Mouse (Mus musculus): ENCODE measurements around the gene Slc39a13. TPM values are rescaled to one million over a fixed set of nuclear protein-coding genes. Genes with fewer than 3 reads are reported as not detected.

The Slc39a13 gene
- polyA plus RNA-seq, 1 experiment from 2014 or later = 44.6 TPM

DNA sequence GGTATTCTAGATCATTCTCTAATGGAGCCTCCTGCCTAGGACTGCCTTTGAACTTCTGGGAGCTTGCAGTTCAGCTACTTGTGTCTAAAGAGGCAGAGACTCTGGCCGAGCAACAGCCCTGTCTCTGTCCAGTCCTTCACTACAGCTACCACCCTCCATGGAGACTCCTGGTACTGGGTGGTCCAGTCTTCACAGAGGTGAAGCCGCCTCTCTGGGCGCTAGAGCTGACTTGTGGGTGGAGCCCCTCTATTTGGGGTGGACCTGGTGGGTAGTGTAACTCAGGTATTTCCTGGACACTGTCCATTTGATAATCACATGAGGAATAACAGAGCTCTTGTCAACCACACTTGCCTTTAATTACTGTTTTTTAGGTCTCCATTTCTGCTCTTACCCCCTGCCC, 50.3 kb downstream of the Slc39a13 start:
- no peak overlapping the region for H3K4me2 ChIP-seq (replicated peaks; ENCODE audit: low read depth, low read length)
- no peak for ATAC-seq (ENCODE audit: low FRiP score, low TSS enrichment)
- H3K27me3 ChIP-seq (ENCODE audit: insufficient read depth, low read length) = no peaks in the 10 kb centered on the region
- no peak overlapping the region for H3K4me3 ChIP-seq (ENCODE audit: low read length)
- no peak overlapping the region for H3K27ac ChIP-seq (ENCODE audit: low read length)
- peaks cover 18% of the 10 kb centered on the region; the same call in 1 of the 2 replicates for H3K36me3 ChIP-seq (ENCODE audit: insufficient read depth, low read length)
- no peak overlapping the region for H3K9ac ChIP-seq (replicated peaks; ENCODE audit: low read length)
- no peaks in the 10 kb centered on the region for H3K4me1 ChIP-seq (ENCODE audit: insufficient read depth, low read length)
- 95% methylated on average over 3 of the region's 3 CpGs for WGBS
- no peaks in the 10 kb centered on the region for H3K9me3 ChIP-seq (ENCODE audit: low read length)

DNA sequence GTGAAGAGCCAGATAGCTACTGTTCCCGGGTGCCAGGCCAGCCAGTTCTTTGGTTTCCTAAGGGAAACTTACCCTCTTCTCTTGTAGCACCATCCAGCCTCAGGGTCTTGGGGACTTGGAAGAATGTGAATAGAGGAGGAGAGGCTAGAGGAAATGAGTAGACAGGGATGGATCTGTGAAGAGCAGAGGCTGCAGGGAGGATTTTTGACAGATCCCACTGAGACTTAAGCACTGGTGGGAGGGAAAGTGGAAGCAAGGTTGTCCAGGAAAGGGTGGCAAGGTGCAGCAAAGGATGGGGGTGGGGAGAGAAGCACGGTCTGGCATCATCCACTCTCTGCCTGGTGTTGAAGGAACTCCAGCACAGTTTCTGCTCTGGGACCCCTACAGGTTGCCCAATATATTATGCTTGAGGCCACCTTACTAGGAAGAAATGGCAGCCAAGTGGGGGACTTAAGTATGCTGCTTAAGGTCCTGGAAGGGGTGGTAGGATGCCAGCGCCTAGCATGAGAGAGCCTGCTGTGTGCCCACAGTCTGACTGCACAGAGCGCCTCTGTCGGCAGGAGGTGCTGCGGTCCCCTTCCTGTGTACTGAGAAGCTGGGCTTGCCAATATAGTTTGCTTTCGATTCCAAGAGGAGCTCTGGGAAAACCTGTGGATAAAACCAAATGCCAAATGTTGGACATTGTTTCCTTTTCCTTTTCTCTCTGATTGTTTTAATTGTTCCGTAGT, 52.0 kb downstream of the Slc39a13 start:
- peaks cover 35% of the 10 kb centered on the region for H3K36me3 ChIP-seq (ENCODE audit: insufficient read depth, low read length)
- no peak for ATAC-seq (ENCODE audit: low FRiP score, low TSS enrichment)
- no peaks in the 10 kb centered on the region for H3K27me3 ChIP-seq (ENCODE audit: insufficient read depth, low read length)
- H3K9ac ChIP-seq (replicated peaks; ENCODE audit: low read length) = no peak overlapping the region
- H3K9me3 ChIP-seq (ENCODE audit: low read length) = no peaks in the 10 kb centered on the region
- H3K4me2 ChIP-seq (replicated peaks; ENCODE audit: low read depth, low read length) = no peak overlapping the region
- WGBS = 88% methylated on average over 8 of the region's 8 CpGs
- no peak overlapping the region for H3K4me3 ChIP-seq (ENCODE audit: low read length)
- no peak overlapping the region for H3K27ac ChIP-seq (ENCODE audit: low read length)
- no peaks in the 10 kb centered on the region for H3K4me1 ChIP-seq (ENCODE audit: insufficient read depth, low read length)

DNA sequence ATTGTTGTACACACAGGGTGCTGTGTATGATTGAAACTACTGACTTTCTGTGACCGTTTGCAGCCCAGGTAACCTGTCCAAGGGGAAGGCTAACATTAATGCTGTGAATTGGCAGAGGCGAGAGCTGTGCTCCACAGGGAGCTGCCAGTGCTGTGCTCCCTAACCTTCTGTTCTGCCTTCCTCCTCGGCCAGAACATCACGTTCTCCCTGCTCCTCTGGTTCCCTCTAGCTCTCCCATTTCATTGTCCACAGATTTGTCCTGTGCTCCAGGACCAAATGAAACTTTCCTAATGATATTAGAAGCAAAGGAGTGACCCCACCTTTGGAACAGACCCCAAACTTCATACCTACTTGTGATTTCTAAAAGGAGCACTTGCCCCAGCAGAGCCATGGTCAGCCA, 54.8 kb downstream of the Slc39a13 start:
- H3K4me2 ChIP-seq (replicated peaks; ENCODE audit: low read depth, low read length) = no peak overlapping the region
- WGBS = 87% methylated on average over 4 of the region's 4 CpGs
- no peak for ATAC-seq (ENCODE audit: low FRiP score, low TSS enrichment)
- H3K4me3 ChIP-seq (ENCODE audit: low read length) = no peak overlapping the region
- H3K4me1 ChIP-seq (ENCODE audit: insufficient read depth, low read length) = no peaks in the 10 kb centered on the region
- H3K27me3 ChIP-seq (ENCODE audit: insufficient read depth, low read length) = no peaks in the 10 kb centered on the region
- H3K9me3 ChIP-seq (ENCODE audit: low read length) = no peaks in the 10 kb centered on the region
- no peak overlapping the region for H3K9ac ChIP-seq (replicated peaks; ENCODE audit: low read length)
- no peak overlapping the region for H3K27ac ChIP-seq (ENCODE audit: low read length)
- peaks cover 47% of the 10 kb centered on the region for H3K36me3 ChIP-seq (ENCODE audit: insufficient read depth, low read length)

DNA sequence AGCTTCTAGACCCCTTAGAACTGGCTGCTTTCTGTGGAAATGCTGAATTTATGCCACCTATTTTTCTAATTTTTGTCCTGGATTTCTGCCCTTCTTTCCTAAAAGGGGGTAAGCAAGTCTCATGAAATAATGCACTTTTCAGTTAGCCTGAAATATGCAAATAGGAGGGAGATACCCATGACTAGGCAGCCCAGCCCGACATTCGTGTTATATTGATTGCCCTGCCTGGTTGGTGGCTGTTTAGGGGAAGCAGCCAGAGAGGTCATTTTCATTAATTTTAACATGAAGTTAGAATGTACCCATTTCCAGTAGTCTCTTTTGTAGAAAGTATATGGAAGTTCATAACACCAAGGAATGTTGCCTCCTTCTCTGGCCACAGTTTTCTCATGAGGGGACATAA, 56.3 kb downstream of the Slc39a13 start:
- H3K4me1 ChIP-seq (ENCODE audit: insufficient read depth, low read length) = no peaks in the 10 kb centered on the region
- H3K9me3 ChIP-seq (ENCODE audit: low read length) = no peaks in the 10 kb centered on the region
- no peaks in the 10 kb centered on the region for H3K27me3 ChIP-seq (ENCODE audit: insufficient read depth, low read length)
- ATAC-seq (ENCODE audit: low FRiP score, low TSS enrichment) = no peak
- peaks cover 60% of the 10 kb centered on the region for H3K36me3 ChIP-seq (ENCODE audit: insufficient read depth, low read length)
- no peak overlapping the region for H3K4me2 ChIP-seq (replicated peaks; ENCODE audit: low read depth, low read length)
- H3K4me3 ChIP-seq (ENCODE audit: low read length) = no peak overlapping the region
- H3K27ac ChIP-seq (ENCODE audit: low read length) = no peak overlapping the region
- H3K9ac ChIP-seq (replicated peaks; ENCODE audit: low read length) = no peak overlapping the region
- 86% methylated on average over 2 of the region's 2 CpGs for WGBS

Other genes starting within 250 kb of the Slc39a13 start
- 240 and 244 TPM in 2 replicates for gene Mtch2, start 223.3 kb downstream of the Slc39a13 start, polyA plus RNA-seq (2015; fragmentation: Nextera tagmentation; extraction: Ambion mirVana)
- 6.5 and 7.0 TPM in 2 replicates for gene C1qtnf4, start 184.6 kb downstream of the Slc39a13 start, polyA plus RNA-seq (2015; fragmentation: Nextera tagmentation; extraction: Ambion mirVana)
- 46.8 and 50.2 TPM in 2 replicates for gene Kbtbd4, start 165.7 kb downstream of the Slc39a13 start, polyA plus RNA-seq (2015; fragmentation: Nextera tagmentation; extraction: Ambion mirVana)
- 246 and 251 TPM in 2 replicates for gene Ndufs3, start 165.6 kb downstream of the Slc39a13 start, polyA plus RNA-seq (2015; fragmentation: Nextera tagmentation; extraction: Ambion mirVana)
- gene Celf1, start 130.0 kb downstream of the Slc39a13 start, polyA plus RNA-seq (2015; fragmentation: Nextera tagmentation; extraction: Ambion mirVana) = 107 and 109 TPM in 2 replicates
- 2.4 and 3.0 TPM in 2 replicates for gene Rapsn, start 34.8 kb downstream of the Slc39a13 start, polyA plus RNA-seq (2015; fragmentation: Nextera tagmentation; extraction: Ambion mirVana)
- gene Psmc3, start 16.4 kb downstream of the Slc39a13 start, polyA plus RNA-seq (2015; fragmentation: Nextera tagmentation; extraction: Ambion mirVana) = 357 and 361 TPM in 2 replicates
- 3.3 and 4.2 TPM in 2 replicates for gene Spi1, start 12.0 kb upstream of the Slc39a13 start, polyA plus RNA-seq (2015; fragmentation: Nextera tagmentation; extraction: Ambion mirVana)
- gene Mybpc3, start 47.7 kb upstream of the Slc39a13 start, polyA plus RNA-seq (2015; fragmentation: Nextera tagmentation; extraction: Ambion mirVana) = 0.30 and 0.44 TPM in 2 replicates
- gene Madd, start 113.4 kb upstream of the Slc39a13 start, polyA plus RNA-seq (2015; fragmentation: Nextera tagmentation; extraction: Ambion mirVana) = 9.9 and 10.5 TPM in 2 replicates
- 3.5 and 4.6 TPM in 2 replicates for gene Nr1h3, start 132.4 kb upstream of the Slc39a13 start, polyA plus RNA-seq (2015; fragmentation: Nextera tagmentation; extraction: Ambion mirVana)
- gene Acp2, start 132.5 kb upstream of the Slc39a13 start, polyA plus RNA-seq (2015; fragmentation: Nextera tagmentation; extraction: Ambion mirVana) = 28.8 and 29.7 TPM in 2 replicates
- 16.2 and 20.6 TPM in 2 replicates for gene Ddb2, start 166.6 kb upstream of the Slc39a13 start, polyA plus RNA-seq (2015; fragmentation: Nextera tagmentation; extraction: Ambion mirVana)
- gene Pacsin3, start 185.5 kb upstream of the Slc39a13 start, polyA plus RNA-seq (2015; fragmentation: Nextera tagmentation; extraction: Ambion mirVana) = 47.7 and 49.6 TPM in 2 replicates
- 92.9 and 96.5 TPM in 2 replicates for gene Arfgap2, start 194.6 kb upstream of the Slc39a13 start, polyA plus RNA-seq (2015; fragmentation: Nextera tagmentation; extraction: Ambion mirVana)

All from kidney, embryonic 16.5 days (tissue).